Mouse (Mus musculus) spleen, adult 18-20 months (tissue): ENCODE measurements around the gene Hivep2.

Experiments used
- DNase-seq, 2 experiments: peaks; one replicate each; pipeline ENCODE4 v3.0.0; 2022; ENCODE audit warnings: mixed read lengths in 2 of 2

The Hivep2 gene

DNA sequence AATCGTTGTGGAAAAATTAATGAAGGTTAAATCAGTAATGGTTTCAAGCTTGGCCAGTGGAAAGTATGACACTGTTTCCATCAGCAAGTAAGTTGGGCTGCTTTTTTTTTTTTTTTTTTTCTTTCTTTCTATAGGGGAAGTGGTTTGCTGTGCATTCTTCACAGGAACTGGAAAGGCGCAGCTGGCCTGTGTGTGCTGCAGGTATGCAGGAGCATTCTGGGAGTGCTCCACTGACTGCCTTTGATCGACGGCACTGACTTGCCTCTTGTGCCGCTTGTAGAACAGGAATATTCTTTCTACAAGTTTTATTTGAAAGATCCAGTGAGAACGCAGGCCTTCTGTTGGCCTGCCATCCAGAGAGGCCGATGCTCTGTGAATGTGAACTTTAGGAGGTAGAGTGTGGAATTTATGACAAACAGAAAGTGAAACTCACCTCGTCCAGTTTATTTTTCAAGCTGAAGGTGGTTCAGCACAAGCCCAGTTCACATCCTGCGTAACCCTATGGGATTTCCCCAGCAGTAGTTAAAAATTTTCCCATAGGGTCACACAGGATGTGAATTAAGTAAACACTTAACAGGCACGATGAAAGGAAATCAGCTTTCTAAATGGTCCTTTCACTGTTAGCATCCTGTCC lies 120.1 kb downstream of the Hivep2 start:
- peak; percentile 41 to 46 for DNase-seq

GRCm38 (mm10) chr10:14087316-14087715 lies 121.4 kb downstream of the Hivep2 start:
- no peak for DNase-seq

GRCm38 (mm10) chr10:14089488-14089887 lies 123.6 kb downstream of the Hivep2 start:
- DNase-seq: no peak

DNA sequence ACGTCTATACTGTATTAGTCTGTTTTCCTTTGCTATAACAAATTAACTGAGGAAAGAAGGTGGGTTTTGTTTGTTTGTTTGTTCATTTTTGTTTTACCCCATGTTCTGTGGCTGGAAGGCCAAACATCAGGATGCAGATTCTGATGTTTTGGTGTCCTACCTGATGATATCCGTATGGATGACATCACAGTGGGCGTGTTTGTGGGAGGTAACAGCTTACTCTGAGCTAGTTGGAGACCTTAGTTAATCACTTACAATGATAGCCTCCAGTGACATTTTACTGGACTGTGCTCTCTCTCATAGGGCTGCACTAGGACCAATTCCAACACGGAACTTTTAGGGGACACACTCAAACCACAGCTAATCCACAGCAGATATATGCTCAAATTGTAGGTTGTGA lies 128.2 kb downstream of the Hivep2 start:
- DNase-seq: no peak

GRCm38 (mm10) chr10:14096045-14096444 lies 130.2 kb downstream of the Hivep2 start:
- no peak for DNase-seq

GRCm38 (mm10) chr10:14099182-14099581 lies 133.3 kb downstream of the Hivep2 start:
- no peak for DNase-seq

- no peak for DNase-seq
These were observed 134.2 kb downstream of the Hivep2 start for GRCm38 (mm10) chr10:14100041-14100440.

DNA sequence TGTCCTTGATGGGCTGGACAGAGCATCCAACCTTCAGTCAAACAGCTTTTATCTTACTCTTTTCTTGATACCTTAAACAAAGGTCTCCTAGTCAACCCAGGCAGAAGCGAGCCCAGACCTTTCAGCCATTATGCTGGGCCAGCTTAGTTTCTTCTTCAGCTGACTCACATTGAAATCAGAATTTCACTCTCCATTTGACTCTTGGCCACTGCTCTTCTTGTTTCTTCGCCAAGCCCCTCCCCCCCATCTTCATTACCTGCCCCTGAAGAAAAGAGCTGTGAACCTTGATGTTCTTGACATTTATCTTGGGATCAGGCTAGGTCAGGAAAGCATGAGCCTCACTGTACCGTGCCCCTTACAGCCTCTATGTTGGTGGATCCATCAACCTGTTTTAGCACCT lies 135.0 kb downstream of the Hivep2 start:
- DNase-seq: no peak

- no peak for DNase-seq
These were observed 136.1 kb downstream of the Hivep2 start for GRCm38 (mm10) chr10:14101966-14102365.

- DNase-seq: no peak
These were observed 142.3 kb downstream of the Hivep2 start for GRCm38 (mm10) chr10:14107980-14108671.

GRCm38 (mm10) chr10:14115846-14116245 lies 150.0 kb downstream of the Hivep2 start:
- no peak for DNase-seq

DNA sequence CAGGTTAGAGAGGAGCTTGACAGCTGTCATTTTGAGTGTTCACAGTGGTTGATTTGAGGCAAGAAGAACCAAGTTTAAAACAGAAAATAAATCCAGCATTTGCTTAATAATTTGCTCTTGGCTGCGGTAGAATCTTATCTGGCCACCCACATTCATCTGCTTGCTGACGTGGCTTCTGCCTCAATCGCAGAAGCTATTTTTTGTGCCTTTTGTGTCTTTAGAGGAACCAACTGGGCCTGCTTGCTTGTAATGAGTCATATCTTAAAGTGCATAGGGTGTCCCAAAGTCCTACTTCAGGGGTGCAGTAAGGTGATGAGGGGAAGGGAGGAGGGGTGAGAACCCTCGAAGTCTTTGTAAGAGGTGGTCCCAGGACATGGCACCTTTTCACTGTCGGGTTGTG lies 151.1 kb downstream of the Hivep2 start:
- DNase-seq: no peak

DNA sequence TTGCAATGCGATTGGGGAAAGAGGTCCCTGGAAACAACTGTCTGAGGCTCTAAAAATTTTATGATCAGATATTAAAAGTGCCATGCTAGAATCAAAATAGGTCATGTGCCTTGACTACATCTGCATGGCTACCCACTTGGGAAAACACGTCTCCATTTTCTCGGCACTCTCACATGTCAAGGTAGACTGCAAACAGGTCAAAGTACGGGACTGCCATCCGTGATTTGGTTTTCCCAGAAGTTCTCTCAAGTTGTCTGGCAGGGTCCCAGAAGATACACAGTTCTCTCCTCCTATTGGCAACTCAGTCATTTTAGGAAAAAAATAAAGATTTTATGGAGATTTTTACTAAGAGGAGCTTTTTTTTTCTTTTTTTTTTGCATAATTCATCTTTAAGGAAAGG lies 153.3 kb downstream of the Hivep2 start:
- no peak for DNase-seq

DNA sequence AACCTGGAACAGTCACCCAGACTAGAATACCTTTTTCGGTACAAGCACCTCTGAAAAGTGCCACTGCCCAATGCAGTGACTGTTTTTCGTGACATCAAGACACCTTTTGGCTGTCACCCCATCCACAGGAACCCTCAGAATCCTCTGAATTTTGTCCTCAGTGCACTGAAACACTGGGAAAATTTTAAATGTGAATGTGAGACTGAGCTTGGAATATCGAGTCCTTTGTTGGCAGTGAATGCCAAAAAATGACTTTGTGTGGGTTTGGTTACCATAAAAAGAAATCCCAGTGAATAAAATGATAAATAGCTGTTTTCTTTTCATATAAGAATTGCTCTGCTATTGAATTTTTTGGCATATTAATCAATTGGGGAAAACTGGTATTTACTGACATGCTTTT lies 154.6 kb downstream of the Hivep2 start:
- no peak for DNase-seq

- DNase-seq: no peak
These were observed 162.0 kb downstream of the Hivep2 start for GRCm38 (mm10) chr10:14127826-14128225.

DNA sequence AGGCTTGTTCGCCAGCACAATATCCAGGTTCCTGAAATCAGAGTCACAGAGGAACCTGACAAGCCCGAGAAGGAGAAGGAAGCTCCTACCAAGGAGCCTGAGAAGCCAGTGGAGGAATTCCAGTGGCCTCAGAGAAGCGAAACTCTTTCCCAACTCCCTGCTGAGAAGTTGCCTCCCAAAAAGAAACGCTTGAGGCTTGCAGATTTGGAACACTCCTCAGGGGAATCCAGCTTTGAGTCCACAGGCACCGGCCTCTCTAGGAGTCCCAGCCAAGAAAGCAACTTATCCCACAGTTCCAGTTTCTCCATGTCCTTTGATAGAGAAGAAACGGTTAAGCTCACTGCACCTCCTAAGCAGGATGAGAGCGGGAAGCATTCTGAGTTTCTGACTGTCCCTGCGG lies 164.4 kb downstream of the Hivep2 start:
- no peak for DNase-seq

GRCm38 (mm10) chr10:14131307-14131706 lies 165.4 kb downstream of the Hivep2 start:
- DNase-seq: no peak

DNA sequence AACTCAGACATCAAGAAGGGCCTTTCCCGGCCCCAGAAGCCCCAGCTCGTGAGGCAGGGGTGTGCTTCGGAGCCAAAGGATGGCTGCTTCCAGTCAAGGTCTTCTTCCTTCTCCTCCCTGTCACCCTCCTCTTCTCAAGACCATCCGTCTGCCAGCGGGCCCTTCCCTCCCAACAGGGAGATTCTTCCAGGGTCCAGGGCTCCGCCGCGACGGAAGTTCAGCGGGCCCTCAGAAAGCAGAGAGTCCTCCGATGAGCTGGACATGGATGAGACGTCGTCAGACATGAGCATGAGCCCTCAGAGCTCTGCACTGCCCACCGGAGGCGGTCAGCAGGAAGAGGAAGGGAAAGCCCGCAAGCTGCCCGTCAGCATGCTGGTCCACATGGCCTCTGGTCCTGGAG lies 166.2 kb downstream of the Hivep2 start:
- DNase-seq: no peak

GRCm38 (mm10) chr10:14132937-14133336 lies 167.1 kb downstream of the Hivep2 start:
- no peak for DNase-seq

- DNase-seq: no peak
These were observed 172.8 kb downstream of the Hivep2 start for GRCm38 (mm10) chr10:14138663-14139062.

- DNase-seq: no peak
These were observed 179.0 kb downstream of the Hivep2 start for GRCm38 (mm10) chr10:14144840-14145239.

GRCm38 (mm10) chr10:14164829-14165228 lies 199.0 kb downstream of the Hivep2 start:
- no peak for DNase-seq

- no peak for DNase-seq
These were observed 202.4 kb downstream of the Hivep2 start for GRCm38 (mm10) chr10:14168197-14168844.

DNA sequence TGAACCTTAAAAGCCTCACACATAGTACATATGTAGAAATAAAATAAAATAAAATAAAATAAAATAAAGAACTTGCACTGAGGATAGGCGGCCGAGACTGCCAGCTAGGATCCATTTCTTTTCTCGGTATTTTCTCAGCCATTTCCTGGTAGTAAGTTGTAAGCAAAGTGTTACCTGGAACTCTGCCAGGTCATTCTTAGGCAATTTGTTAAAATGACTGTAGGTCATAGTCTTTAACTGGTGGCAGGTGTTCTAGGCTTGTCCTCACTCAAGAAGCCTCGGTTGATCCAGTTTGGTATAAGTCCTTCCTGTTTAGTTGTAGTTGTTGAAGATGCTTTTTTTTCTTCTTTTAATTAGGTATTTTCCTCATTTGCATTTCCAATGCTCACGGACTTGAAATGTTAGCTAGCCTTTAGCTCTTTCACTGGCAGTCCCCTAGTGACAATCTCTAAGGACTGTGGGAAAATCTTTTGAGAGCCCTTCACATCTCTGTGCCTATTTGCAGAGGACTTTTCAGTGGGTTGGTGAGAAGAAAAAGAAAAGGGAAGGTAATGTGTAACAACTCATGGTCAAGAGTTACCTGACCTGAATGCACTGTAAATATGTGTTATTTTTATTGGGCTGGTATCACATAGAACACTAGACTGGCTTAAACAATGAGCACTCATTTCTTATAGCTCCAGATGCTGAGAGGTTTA lies 203.1 kb downstream of the Hivep2 start:
- DNase-seq: no peak
